Mouse (Mus musculus) layer of hippocampus, postnatal 36 days (tissue): ENCODE data around the gene Bahcc1. TPM values are rescaled to one million over a fixed set of nuclear protein-coding genes. Genes with fewer than 3 reads are reported as not detected.

ENCODE experiments used
- DNase-seq, 2 experiments: peaks; one replicate each; pipeline ENCODE4 v3.0.0; 2022
- microRNA-seq, 2 experiments: library from miRNA; unstranded; fragments of <30 nt; microRNA quantifications; one replicate each; pipeline ENCODE4 v1.2.0; 2021
- total RNA-seq, 2 experiments: library from RNA; stranded (reverse); gene quantifications; 2 replicates each; pipeline ENCODE4 v1.2.3; 2021

The Bahcc1 gene
- total RNA-seq, 2 experiments from 2014 or later: 19.6 to 20.0 TPM

GRCm38 (mm10) chr11:120316690-120317254, 84.0 kb downstream of the Bahcc1 start:
- DNase-seq: no peak

- DNase-seq: no peak
These were observed 84.7 kb downstream of the Bahcc1 start for GRCm38 (mm10) chr11:120317456-120317855.

- DNase-seq: no peak
These were observed 86.6 kb downstream of the Bahcc1 start for GRCm38 (mm10) chr11:120319310-120319709.

- no peak for DNase-seq
These were observed 87.4 kb downstream of the Bahcc1 start for GRCm38 (mm10) chr11:120320156-120320555.

GRCm38 (mm10) chr11:120335431-120336021, 102.8 kb downstream of the Bahcc1 start:
- no peak for DNase-seq

- no peak for DNase-seq
These were observed 104.7 kb downstream of the Bahcc1 start for GRCm38 (mm10) chr11:120337447-120337846.

GRCm38 (mm10) chr11:120338786-120339185, 106.0 kb downstream of the Bahcc1 start:
- DNase-seq: no peak

- DNase-seq: no peak
These were observed 107.3 kb downstream of the Bahcc1 start for GRCm38 (mm10) chr11:120339978-120340513.

GRCm38 (mm10) chr11:120341661-120342060, 108.9 kb downstream of the Bahcc1 start:
- no peak for DNase-seq

Small RNAs within 50 kb of the gene (microRNA-seq; reads per million reads assigned to microRNA genes)
- gene Gm47297: 0 reads per million in 2 experiments

Other genes with a start within 250 kb of the Bahcc1 start
- gene Aatk, start 185.8 kb upstream of the Bahcc1 start, total RNA-seq: 100 to 1,000 TPM; 213 to 224 TPM
- 10 to 100 TPM; 28.7 to 33.0 TPM for gene Cep131, start 146.1 kb upstream of the Bahcc1 start, total RNA-seq
- gene Tepsin, start 134.2 kb upstream of the Bahcc1 start, total RNA-seq: 10 to 100 TPM; 15.1 to 16.9 TPM
- gene Ndufaf8, start 134.0 kb upstream of the Bahcc1 start, total RNA-seq: 10 to 100 TPM; 34.7 to 35.9 TPM
- 10 to 100 TPM; 80.2 to 86.1 TPM for gene Slc38a10, start 81.6 kb upstream of the Bahcc1 start, total RNA-seq
- gene Actg1, start 115.6 kb downstream of the Bahcc1 start, total RNA-seq: 1,000 to 10,000 TPM; 1,262 to 1,401 TPM
- gene Fscn2, start 128.6 kb downstream of the Bahcc1 start, total RNA-seq: 1 to 10 TPM in 1 of 2 experiments, not detected in 1; 1.0 TPM
- 10 to 100 TPM; 17.3 to 21.6 TPM for gene Faap100, start 145.8 kb downstream of the Bahcc1 start, total RNA-seq
- gene Nploc4, start 204.8 kb downstream of the Bahcc1 start, total RNA-seq: 10 to 100 TPM; 59.9 to 64.4 TPM
- under 1 TPM in 1 of 2 experiments, not detected in 1; 0.30 TPM for gene Tspan10, start 209.7 kb downstream of the Bahcc1 start, total RNA-seq
- gene Pde6g, start 220.6 kb downstream of the Bahcc1 start, total RNA-seq: under 1 TPM; 0.48 to 0.90 TPM
- 10 to 100 TPM; 13.2 to 15.6 TPM for gene Oxld1, start 225.1 kb downstream of the Bahcc1 start, total RNA-seq
- gene Ccdc137, start 225.2 kb downstream of the Bahcc1 start, total RNA-seq: 10 to 100 TPM; 25.3 to 31.8 TPM
- gene Arl16, start 234.7 kb downstream of the Bahcc1 start, total RNA-seq: 10 to 100 TPM; 48.3 to 49.8 TPM